Mouse (Mus musculus): ENCODE results near the gene Nkiras2.
"Not testable (repeated sequence)": the region's sequence is repeated elsewhere in the genome, so short reads cannot be mapped to it uniquely, and the experiment has no call there.

Gene Nkiras2

GRCm38 (mm10) chr11:100601372-100601771 lies 17.7 kb upstream of the Nkiras2 start:
- DNase-seq (ENCODE audit: low spot score) = no peak

GRCm38 (mm10) chr11:100603155-100603554 lies 15.9 kb upstream of the Nkiras2 start:
- no peak for DNase-seq (ENCODE audit: low spot score)

- no peak for DNase-seq (ENCODE audit: low spot score)
These were observed 15.2 kb upstream of the Nkiras2 start for GRCm38 (mm10) chr11:100603813-100604212.

DNA sequence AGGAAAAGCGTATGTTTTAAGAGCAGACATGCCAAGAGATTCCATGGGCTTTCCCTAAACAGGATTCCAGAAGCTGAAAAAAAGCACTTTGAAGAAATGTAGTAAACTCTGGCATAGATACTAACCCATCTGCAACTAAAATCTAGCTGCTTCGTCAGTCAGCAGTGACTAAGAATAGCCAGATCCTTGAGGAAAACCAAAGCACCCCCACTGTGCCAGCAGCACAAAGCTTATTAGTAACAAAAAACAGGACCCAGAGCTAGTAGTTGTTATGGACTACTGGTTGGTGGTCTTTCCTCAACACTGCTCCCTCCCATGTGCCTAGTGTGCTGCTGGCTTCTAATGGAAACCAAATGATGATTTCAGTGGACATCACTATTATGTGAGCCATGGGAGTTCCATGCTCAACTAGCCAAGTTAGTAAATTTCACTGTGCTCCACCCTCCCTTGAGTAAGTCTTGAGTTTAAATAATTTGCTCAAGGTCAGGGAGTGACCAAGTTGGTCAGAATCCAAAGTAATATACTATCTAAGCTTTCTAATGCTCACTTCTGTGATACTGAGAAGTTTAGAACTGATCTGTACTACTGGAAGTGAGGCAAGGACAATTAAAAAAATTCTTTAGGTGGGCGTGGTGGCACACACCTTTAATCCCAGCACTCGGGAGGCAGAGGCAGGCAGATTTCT lies 14.6 kb upstream of the Nkiras2 start:
- no peak for DNase-seq (ENCODE audit: low spot score)

- no peak for DNase-seq (ENCODE audit: low spot score)
These were observed 13.6 kb upstream of the Nkiras2 start for GRCm38 (mm10) chr11:100605451-100605850.

GRCm38 (mm10) chr11:100607121-100607520 lies 11.9 kb upstream of the Nkiras2 start:
- no peak for DNase-seq (ENCODE audit: low spot score)

- no peak for DNase-seq (ENCODE audit: low spot score)
These were observed 10.2 kb upstream of the Nkiras2 start for GRCm38 (mm10) chr11:100608796-100609195.

- DNase-seq (ENCODE audit: low spot score) = no peak
These were observed 9.6 kb upstream of the Nkiras2 start for GRCm38 (mm10) chr11:100609355-100609996.

DNA sequence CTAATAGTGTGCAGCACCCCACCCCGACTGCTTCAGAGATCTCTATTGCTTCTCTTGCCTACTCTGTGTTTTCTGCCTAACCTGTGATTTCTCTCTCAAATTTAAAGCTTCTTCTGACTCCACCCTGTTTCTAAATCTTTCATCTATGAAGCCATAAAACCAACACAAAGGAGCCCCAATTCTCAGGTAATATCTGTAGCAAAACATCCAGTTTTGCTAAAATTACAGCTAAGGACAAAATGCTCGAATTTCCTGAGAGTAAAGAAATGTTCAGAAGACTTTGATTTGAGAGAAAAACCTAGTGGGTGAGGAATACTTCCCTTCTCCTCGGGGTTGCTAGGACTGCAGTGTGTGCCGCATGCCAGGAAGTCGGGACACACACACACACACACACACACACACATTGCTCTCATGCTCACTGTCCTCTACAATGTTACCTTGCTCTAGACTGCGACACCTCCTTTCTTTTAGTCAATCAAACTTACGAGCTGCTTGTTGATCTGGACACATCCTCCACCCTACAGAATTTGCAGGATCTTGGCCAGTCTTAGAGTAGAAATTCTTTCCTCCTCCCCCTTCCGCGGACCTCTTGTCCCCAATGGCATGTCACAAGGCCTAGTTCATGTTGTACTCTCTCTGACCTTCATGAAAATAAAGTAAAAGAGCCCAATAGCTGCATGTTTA lies 8.9 kb upstream of the Nkiras2 start:
- no peak for DNase-seq (ENCODE audit: low spot score)

DNA sequence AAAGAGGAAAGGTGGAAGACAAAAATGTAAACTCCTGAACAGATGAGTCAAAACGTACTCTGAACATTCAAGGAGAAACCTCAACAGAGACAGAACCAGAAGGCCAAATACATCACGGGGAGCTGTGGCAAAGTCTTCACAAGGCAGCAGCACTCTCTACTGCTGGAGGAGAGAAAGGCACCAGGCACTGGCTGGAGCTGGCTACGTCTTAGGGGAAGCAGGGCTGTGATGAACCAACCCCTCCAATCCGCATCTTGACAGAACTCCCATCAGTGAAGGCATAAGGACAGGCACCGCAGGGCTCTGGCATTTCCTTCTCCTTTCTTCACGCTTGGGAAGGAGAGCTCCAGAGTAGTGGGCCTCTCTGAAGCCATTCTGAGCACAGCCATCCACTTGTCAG lies 7.4 kb upstream of the Nkiras2 start:
- DNase-seq (ENCODE audit: low spot score) = no peak

GRCm38 (mm10) chr11:100613241-100613640 lies 5.8 kb upstream of the Nkiras2 start:
- DNase-seq (ENCODE audit: low spot score) = no peak

- no peak for DNase-seq (ENCODE audit: low spot score)
These were observed 2.7 kb upstream of the Nkiras2 start for GRCm38 (mm10) chr11:100616332-100616731.

DNA sequence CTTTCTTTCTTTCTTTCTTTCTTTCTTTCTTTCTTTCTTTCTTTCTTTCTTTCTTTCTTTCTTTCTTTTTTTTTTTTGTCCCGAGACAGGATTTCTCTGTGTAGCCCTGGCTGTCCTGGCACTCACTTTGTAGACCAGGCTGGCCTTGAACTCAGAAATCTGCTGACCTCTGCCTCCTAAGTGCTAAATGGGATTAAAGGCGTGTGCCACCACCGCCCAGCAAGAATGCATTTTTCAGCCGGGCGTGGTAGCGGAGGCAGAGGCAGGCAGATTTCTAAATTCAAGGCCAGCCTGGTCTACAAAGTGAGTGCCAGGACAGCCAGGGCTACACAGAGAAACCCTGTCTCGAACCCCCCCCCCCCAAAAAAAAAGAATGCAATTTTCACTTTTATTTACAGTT lies 2.2 kb upstream of the Nkiras2 start:
- DNase-seq (ENCODE audit: low spot score) = not testable (repeated sequence)

DNA sequence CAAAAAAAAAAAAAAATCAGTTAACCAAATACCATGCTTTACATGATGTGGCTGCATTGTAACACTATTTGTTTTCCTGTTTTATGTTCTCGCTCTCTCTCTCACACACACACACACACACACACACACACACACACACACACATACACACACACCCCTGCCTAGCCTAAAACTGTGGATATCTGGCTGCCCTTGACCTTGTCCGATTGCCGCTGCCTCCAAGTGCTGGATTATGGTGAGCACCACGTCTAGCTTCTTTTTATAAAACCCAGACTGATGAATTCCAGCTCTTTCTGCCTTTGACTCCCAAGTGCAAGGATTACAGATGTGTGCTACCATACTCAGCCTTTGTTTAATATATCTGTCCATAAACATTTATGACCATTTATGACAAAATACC lies 1.6 kb upstream of the Nkiras2 start:
- DNase-seq (ENCODE audit: low spot score) = no peak

- peak; percentile 87 for DNase-seq (ENCODE audit: low spot score)
These were observed 486 bp downstream of the Nkiras2 start for GRCm38 (mm10) chr11:100619485-100619975.

DNA sequence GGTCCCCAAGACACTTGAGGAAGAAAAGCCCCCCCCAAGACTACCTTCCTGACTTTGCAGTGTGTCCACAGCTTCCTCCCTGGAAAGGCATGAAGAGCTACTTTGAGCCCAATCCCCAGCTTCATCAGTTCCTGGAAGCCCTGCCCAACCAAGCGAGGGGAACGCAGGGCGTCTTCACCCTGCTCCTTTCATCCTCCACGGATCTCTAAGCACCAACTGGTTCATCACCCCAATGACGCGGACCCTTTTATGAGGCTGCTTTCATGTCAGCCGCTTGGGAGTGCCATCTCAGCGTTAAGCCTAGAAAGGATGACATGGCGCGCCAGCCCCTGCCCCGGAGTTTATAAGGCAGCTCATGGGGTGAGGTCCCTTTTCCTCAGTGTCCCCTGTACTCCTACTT lies 938 bp downstream of the Nkiras2 start, which contains the start of gene Dnajc7:
Gene Dnajc7, minus strand, starts transcription at position 187 of the 400 bp plus-strand sequence.
- no peak for DNase-seq (ENCODE audit: low spot score)

DNA sequence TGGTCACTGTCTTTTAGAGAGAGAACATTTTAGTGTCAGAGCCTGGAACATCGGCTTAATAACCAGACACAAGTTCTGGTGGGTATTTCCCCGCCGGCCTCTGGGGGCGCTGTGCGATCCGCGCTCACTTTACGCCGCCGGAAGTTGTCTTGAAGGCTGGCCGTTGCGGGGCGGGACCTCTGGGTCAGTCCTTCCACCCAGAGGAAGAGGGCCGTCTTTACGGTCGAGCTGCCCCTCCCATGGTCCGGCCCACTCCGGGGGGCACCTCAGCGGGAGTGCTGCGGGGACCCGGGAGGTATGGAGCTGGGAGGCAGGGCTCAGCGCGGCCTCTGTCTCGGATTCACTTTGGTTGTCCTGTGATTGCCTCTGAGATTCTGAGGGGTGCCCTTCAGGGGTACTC lies 3.7 kb downstream of the Nkiras2 start:
- DNase-seq (ENCODE audit: low spot score) = peak; percentile 90

DNA sequence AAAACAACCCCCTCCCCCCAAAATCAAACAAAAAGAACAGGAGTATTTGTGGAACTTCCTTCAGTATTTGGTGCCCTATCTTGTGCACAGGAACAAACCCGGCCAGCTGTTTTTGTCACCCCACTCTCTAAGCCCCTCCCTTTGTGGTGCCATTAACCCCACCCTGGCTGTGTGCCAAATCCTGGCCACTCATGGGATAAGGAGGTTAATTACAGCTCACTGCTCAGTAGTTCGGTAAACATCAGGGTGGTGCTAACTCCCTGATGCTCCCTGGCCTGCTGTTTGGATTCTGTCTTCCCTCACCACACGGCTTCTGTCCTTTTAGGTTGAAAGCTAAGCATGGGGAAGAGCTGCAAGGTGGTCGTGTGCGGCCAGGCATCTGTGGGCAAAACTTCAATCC lies 4.8 kb downstream of the Nkiras2 start:
- peak; percentile 39 for DNase-seq (ENCODE audit: low spot score)

- no peak for DNase-seq (ENCODE audit: low spot score)
These were observed 7.0 kb downstream of the Nkiras2 start for GRCm38 (mm10) chr11:100625754-100626700.

GRCm38 (mm10) chr11:100626701-100627195 lies 7.7 kb downstream of the Nkiras2 start:
- DNase-seq (ENCODE audit: low spot score) = peak; percentile 59

DNA sequence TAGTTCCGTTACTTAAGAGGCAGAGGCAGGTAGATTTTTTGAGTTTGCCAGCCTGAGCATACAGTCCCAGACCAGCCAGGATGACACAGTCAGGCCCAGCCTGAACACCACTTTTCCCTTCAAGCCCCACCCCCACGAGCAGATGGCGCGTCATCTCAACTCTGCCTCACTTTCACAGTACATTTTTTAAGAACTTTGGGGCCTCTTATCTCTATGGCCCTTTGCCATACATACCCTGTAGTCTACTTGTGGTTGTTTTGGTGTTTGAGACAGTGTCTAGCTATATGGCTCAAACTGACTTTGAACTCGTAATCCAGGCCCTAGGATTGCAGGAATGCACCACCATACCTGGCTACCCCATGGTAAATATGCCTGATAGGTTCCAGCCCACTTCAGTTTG lies 9.0 kb downstream of the Nkiras2 start:
- DNase-seq (ENCODE audit: low spot score) = no peak

All from c-Kit-positive CD71-positive TER-119-positive erythroid progenitor cells, embryonic 14.5 days (primary cell).